Mouse (Mus musculus): ENCODE data around the gene Gm6588. TPM values are rescaled to one million over a fixed set of nuclear protein-coding genes. Genes with fewer than 3 reads are reported as not detected.

Gm6588 gene
- polyA plus RNA-seq, 1 experiment from 2014 or later = not detected

DNA sequence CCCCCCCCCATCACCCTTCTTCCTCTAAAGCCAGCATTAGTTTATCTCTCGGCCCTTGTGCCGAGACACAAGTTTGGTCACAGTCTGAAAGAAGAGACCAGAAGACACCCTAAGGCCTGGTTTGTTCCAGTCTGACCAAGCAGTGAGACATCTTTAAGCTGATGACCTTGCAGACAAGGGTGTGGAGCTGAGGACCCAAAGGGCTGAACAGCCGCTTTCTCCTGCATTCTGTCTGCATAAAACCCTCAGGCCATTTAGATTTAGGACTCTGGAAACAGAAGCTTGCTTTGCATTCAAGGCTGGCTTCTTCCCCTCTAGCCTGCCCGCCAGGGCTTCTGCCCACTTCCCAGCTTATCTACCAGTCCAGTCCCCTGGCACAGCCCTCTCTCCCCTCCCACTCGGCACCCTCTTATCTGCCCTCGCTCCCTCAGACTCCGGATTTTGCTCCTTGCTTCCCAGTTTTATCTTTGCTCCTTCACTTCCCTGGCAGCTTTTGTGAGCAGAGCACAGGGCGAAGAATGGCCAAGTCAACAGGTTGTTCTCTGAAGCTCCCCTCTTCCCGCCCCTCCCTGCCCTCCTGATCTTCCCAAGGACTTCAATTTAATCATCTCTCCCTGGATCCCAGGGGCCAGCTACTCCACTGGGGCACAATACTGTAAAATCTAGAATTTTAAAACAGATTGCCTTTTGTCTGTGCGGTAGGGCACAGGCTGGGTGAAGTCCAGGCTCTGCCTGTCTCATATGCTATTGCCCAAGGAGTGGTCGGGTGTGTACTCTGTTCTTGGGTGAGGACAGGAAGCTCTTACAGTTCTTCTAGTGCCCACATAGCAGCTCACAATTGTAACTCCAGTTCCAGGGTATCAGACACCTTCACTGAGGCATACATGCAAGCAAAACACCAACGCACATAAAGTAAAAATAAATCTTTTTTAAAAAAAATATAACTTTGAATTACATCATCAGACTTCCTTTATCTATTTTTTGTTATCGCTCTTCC is 50.0 kb downstream of the Gm6588 start:
- Histone ChIP-seq H3K4me1 (replicated peaks) (peaks cover 6% of the 10 kb centered on the region), H3K9ac (no peak overlapping the region), H3K36me3 (no peaks in the 10 kb centered on the region), H3K4me3 (no peak overlapping the region), H3K27ac (no peak overlapping the region), H3K27me3 (peaks cover 23% of the 10 kb centered on the region; the same call in 1 of the 2 replicates), H3K9me3 (replicated peaks) (no peaks in the 10 kb centered on the region), H3K4me2 (no peak overlapping the region)
- no peak; the same call in 1 of the 2 replicates for ATAC-seq (replicated peaks; ENCODE audit: insufficient number of reproducible peaks, insufficient read depth, low FRiP score, low read depth)
- WGBS = 48% methylated on average over 13 of the region's 13 CpGs

- peaks cover 27% of the 10 kb centered on the region for H3K27me3 ChIP-seq
- H3K4me1 ChIP-seq (replicated peaks) = peaks cover 6% of the 10 kb centered on the region
- H3K9ac ChIP-seq = no peak overlapping the region
- H3K36me3 ChIP-seq = no peaks in the 10 kb centered on the region
- H3K9me3 ChIP-seq (replicated peaks) = no peaks in the 10 kb centered on the region
- no peak overlapping the region for H3K4me3 ChIP-seq
- H3K27ac ChIP-seq = no peak overlapping the region
- no peak overlapping the region for H3K4me2 ChIP-seq
- no peak for ATAC-seq (replicated peaks; ENCODE audit: insufficient number of reproducible peaks, insufficient read depth, low FRiP score, low read depth)
- WGBS = 64% methylated on average over 8 of the region's 8 CpGs
These were observed 50.9 kb downstream of the Gm6588 start for GRCm38 (mm10) chr5:112499918-112500682.

Other genes with a start within 250 kb of the Gm6588 start
- gene Cryba4, start 196.9 kb upstream of the Gm6588 start, polyA plus RNA-seq (2015; fragmentation: Nextera tagmentation; extraction: Ambion mirVana) = 1.2 and 1.4 TPM in 2 replicates
- gene Crybb1, start 193.6 kb upstream of the Gm6588 start, polyA plus RNA-seq (2015; fragmentation: Nextera tagmentation; extraction: Ambion mirVana) = 1.6 and 2.1 TPM in 2 replicates
- gene Tpst2, start 172.7 kb upstream of the Gm6588 start, polyA plus RNA-seq (2015; fragmentation: Nextera tagmentation; extraction: Ambion mirVana) = 38.5 and 47.8 TPM in 2 replicates
- 15.2 and 19.6 TPM in 2 replicates for gene Tfip11, start 123.1 kb upstream of the Gm6588 start, polyA plus RNA-seq (2015; fragmentation: Nextera tagmentation; extraction: Ambion mirVana)
- gene Srrd, start 106.4 kb upstream of the Gm6588 start, polyA plus RNA-seq (2015; fragmentation: Nextera tagmentation; extraction: Ambion mirVana) = 20.7 and 28.8 TPM in 2 replicates
- 15.6 and 23.3 TPM in 2 replicates for gene Hps4, start 106.3 kb upstream of the Gm6588 start, polyA plus RNA-seq (2015; fragmentation: Nextera tagmentation; extraction: Ambion mirVana)
- gene Gm6583, start 93.4 kb upstream of the Gm6588 start, polyA plus RNA-seq (2015; fragmentation: Nextera tagmentation; extraction: Ambion mirVana) = 0.05 TPM in 1 of 2 replicates, not detected in the other
- gene Asphd2, start 54.6 kb upstream of the Gm6588 start, polyA plus RNA-seq (2015; fragmentation: Nextera tagmentation; extraction: Ambion mirVana) = 2.1 and 2.9 TPM in 2 replicates
- gene Sez6l, start 127.8 kb downstream of the Gm6588 start, polyA plus RNA-seq (2015; fragmentation: Nextera tagmentation; extraction: Ambion mirVana) = 0.33 and 0.53 TPM in 2 replicates